ENCODE assay signal across 9 mouse cellular contexts in genomic region chr10:43706001-43706988, GRCm38 (mm10).
DNase-seq lines count a peak whose midpoint lies in the region; ATAC-seq lines count a peak whose summit lies in the region.
"Had no signal": no experiment of that assay in that cellular context is flagged by ENCODE, and none has a peak within 500 bp of the region (broad histone marks: within the 10 kb centered on the region; RNA-seq: fewer than 3 reads in every experiment).

No protein-coding gene starts in this region.

- no peak for DNase-seq in heart, postnatal 4 days
- peak; percentile 42 for DNase-seq in CD4-positive helper T cell, adult 2 months (ENCODE audit: low read depth, low spot score)
- peak; percentile 49 for DNase-seq in induced T-regulatory cell, adult 2 months (ENCODE audit: low read depth)
- DNase-seq in forebrain, embryonic 10.5 days (ENCODE audit: extremely low spot score, low spot score), result no peak
- no peak for DNase-seq in adrenal gland, postnatal 4 days (ENCODE audit: low spot score in 2 of 2)
- DNase-seq: cerebellum, postnatal 25 days had no signal

- no peak for ATAC-seq in heart, embryonic 11.5 days (replicated peaks; ENCODE audit: insufficient number of reproducible peaks, low FRiP score, low TSS enrichment)
- peak; percentile 24 for ATAC-seq in megakaryocyte progenitor cell, adult 5-6 weeks (replicated peaks; ENCODE audit: poor library complexity)
- no peak for ATAC-seq in hindbrain, embryonic 13.5 days (ENCODE audit: low FRiP score)

- no peak overlapping the region for H3K4me3 ChIP-seq in heart, embryonic 11.5 days (ENCODE audit: low read depth, low read length)
- no peak overlapping the region for H3K4me3 ChIP-seq in forebrain, embryonic 10.5 days
- H3K4me3 ChIP-seq in hindbrain, embryonic 13.5 days, result no peak overlapping the region

- H3K4me2 ChIP-seq in heart, embryonic 11.5 days, result peak overlapping the region; percentile 46
- H3K4me2 ChIP-seq in hindbrain, embryonic 13.5 days, result no peak overlapping the region

- H3K27me3 ChIP-seq in heart, embryonic 11.5 days (ENCODE audit: control insufficient read depth, insufficient read depth, low read length), result no peaks in the 10 kb centered on the region
- no peaks in the 10 kb centered on the region for H3K27me3 ChIP-seq in forebrain, embryonic 10.5 days (ENCODE audit: poor library complexity, severe bottlenecking)
- no peaks in the 10 kb centered on the region for H3K27me3 ChIP-seq in hindbrain, embryonic 13.5 days

- no peaks in the 10 kb centered on the region for H3K9me3 ChIP-seq in heart, embryonic 11.5 days (replicated peaks; ENCODE audit: control insufficient read depth, low read length)
- H3K9me3 ChIP-seq in forebrain, embryonic 10.5 days, result no peaks in the 10 kb centered on the region
- no peaks in the 10 kb centered on the region for H3K9me3 ChIP-seq in hindbrain, embryonic 13.5 days

- H3K36me3 ChIP-seq in heart, embryonic 11.5 days (ENCODE audit: control insufficient read depth, insufficient read depth, low read length), result no peaks in the 10 kb centered on the region
- H3K36me3 ChIP-seq in forebrain, embryonic 10.5 days (replicated peaks), result no peaks in the 10 kb centered on the region
- no peaks in the 10 kb centered on the region for H3K36me3 ChIP-seq in hindbrain, embryonic 13.5 days

- H3K27ac ChIP-seq in heart, embryonic 11.5 days (ENCODE audit: low read depth, low read length), result no peak overlapping the region
- H3K27ac ChIP-seq in forebrain, embryonic 10.5 days, result no peak overlapping the region
- no peak overlapping the region for H3K27ac ChIP-seq in hindbrain, embryonic 13.5 days

- H3K4me1 ChIP-seq in heart, embryonic 11.5 days (ENCODE audit: control insufficient read depth, insufficient read depth, low read length), result no peaks in the 10 kb centered on the region
- 0 out of 2 replicates have a peak, but pooled peaks cover 2% of the 10 kb centered on the region for H3K4me1 ChIP-seq in forebrain, embryonic 10.5 days
- H3K4me1 ChIP-seq in hindbrain, embryonic 13.5 days (replicated peaks), result no peaks in the 10 kb centered on the region

- WGBS in heart, embryonic 11.5 days (ENCODE audit: insufficient replicate concordance), result 44% methylated on average over 17 of the region's 17 CpGs
- 68% methylated on average over 17 of the region's 17 CpGs for whole genome bisulfite sequencing in forebrain, embryonic 10.5 days
- 61% methylated on average over 17 of the region's 17 CpGs for WGBS in hindbrain, embryonic 13.5 days

- H3K9ac ChIP-seq in heart, embryonic 11.5 days (ENCODE audit: low read depth, low read length), result 0 out of 2 replicates have a peak overlapping the region, but pooled peaks have one; percentile 4
- no peak overlapping the region for H3K9ac ChIP-seq in hindbrain, embryonic 13.5 days

Comparison
In these comparisons a context has a peak if more than half of its experiments do, and no peak if none do; other contexts are left out.
1. DNase-seq: peak in CD4-positive helper T cell, adult 2 months (single experiment) and induced T-regulatory cell, adult 2 months (single experiment); none in heart, postnatal 4 days (single experiment), forebrain, embryonic 10.5 days (single experiment) and adrenal gland, postnatal 4 days (0 of 2).